Mouse (Mus musculus) stomach, postnatal 0 days (tissue): ENCODE data around the gene Phb.

Source experiments
- CTCF ChIP-seq: IDR thresholded peaks from 2 replicates; pipeline ENCODE4 v1.5.1; 2016; ENCODE audit warnings: antibody characterized with exemption, low read depth, mild to moderate bottlenecking, moderate library complexity
- EP300 ChIP-seq: optimal IDR thresholded peaks from 2 replicates; pipeline ENCODE3; 2016; ENCODE audit warnings: antibody characterized with exemption

DNA sequence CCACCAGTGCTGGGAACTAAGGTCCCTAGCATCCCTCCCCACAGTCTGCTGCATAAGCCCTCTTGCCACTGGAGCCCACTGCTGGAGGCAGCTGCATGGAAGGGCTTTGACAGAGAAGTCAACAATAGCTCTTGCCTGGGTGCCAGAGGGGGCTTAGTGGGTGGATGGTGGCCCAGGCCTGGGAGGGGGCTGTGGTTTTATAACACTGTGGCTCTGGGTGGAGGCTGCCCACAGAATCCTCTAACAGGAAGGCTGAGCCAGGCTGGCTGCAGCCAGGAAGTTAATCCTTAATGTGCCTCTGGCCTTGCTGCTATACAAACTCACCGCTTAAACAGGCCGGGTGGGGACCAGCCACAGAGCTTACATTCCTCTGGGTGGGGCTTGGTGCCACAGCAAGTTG lies 31.7 kb upstream of the Phb start:
- TF ChIP-seq CTCF, result no peak
- no peak for TF ChIP-seq EP300
